Mouse (Mus musculus) spleen, postnatal 14 days (tissue): ENCODE measurements around the gene Tfpt.
A peak's percentile ranks its signal among the peaks of the same experiment; 100 is the strongest.

Experiments used
- DNase-seq, 2 experiments: peaks; one replicate each; pipeline ENCODE4 v3.0.0; 2021 to 2022; ENCODE audit warnings: low spot score in 2 of 2

Tfpt gene

GRCm38 (mm10) chr7:3629543-3630477, at the start of gene Tfpt, which contains the start of gene Prpf31:
Tfpt (minus strand) TSS chr7:3629929.
Prpf31 (plus strand) TSS chr7:3629985.
- peak; percentile 76 to 88 for DNase-seq

GRCm38 (mm10) chr7:3677342-3677741, 47.6 kb upstream of the Tfpt start, which contains the start of gene Tmc4:
Tmc4 (minus strand) TSS chr7:3677553.
- DNase-seq = no peak

GRCm38 (mm10) chr7:3676371-3676770, 46.6 kb upstream of the Tfpt start:
- no peak for DNase-seq

GRCm38 (mm10) chr7:3675228-3675548, 45.5 kb upstream of the Tfpt start:
- DNase-seq = no peak

GRCm38 (mm10) chr7:3674507-3675227, 44.9 kb upstream of the Tfpt start:
- peak; percentile 59 to 80 for DNase-seq

GRCm38 (mm10) chr7:3666921-3667391, 37.2 kb upstream of the Tfpt start:
- DNase-seq = no peak

- DNase-seq = peak; percentile 84 to 86
Measured at GRCm38 (mm10) chr7:3665215-3666114, 35.7 kb upstream of the Tfpt start, which contains the start of gene Leng1. Leng1 (minus strand) TSS chr7:3665840.

- DNase-seq = no peak
Measured at GRCm38 (mm10) chr7:3664524-3665214, 34.9 kb upstream of the Tfpt start.

GRCm38 (mm10) chr7:3658578-3658977, 28.8 kb upstream of the Tfpt start:
- no peak for DNase-seq

- no peak for DNase-seq
Measured at GRCm38 (mm10) chr7:3656966-3657365, 27.2 kb upstream of the Tfpt start.

GRCm38 (mm10) chr7:3646641-3647040, 16.9 kb upstream of the Tfpt start:
- no peak for DNase-seq

GRCm38 (mm10) chr7:3646188-3646587, 16.5 kb upstream of the Tfpt start:
- no peak for DNase-seq

GRCm38 (mm10) chr7:3645488-3646025, 15.8 kb upstream of the Tfpt start:
- no peak for DNase-seq

GRCm38 (mm10) chr7:3644672-3645487, 15.2 kb upstream of the Tfpt start, which contains the start of gene Cnot3:
Cnot3 (plus strand) TSS chr7:3645268.
- peak; percentile 92 to 93 for DNase-seq

- DNase-seq = peak; percentile 87 to 89
Measured at GRCm38 (mm10) chr7:3644348-3644671, 14.6 kb upstream of the Tfpt start.

- DNase-seq = no peak
Measured at GRCm38 (mm10) chr7:3643843-3644242, 14.1 kb upstream of the Tfpt start.

- no peak for DNase-seq
Measured at GRCm38 (mm10) chr7:3643412-3643811, 13.7 kb upstream of the Tfpt start.

GRCm38 (mm10) chr7:3630478-3630815, 718 bp upstream of the Tfpt start:
- DNase-seq = no peak

GRCm38 (mm10) chr7:3629030-3629429, 699 bp downstream of the Tfpt start:
- no peak for DNase-seq
